Mouse (Mus musculus): ENCODE results near the gene Lmbr1l. TPM values are rescaled to one million over a fixed set of nuclear protein-coding genes. Genes with fewer than 3 reads are reported as not detected.
"Not testable (repeated sequence)": the region's sequence is repeated elsewhere in the genome, so short reads cannot be mapped to it uniquely, and the experiment has no call there.

The Lmbr1l gene
- total RNA-seq, 4 experiments from 2014 or later = 12.3 to 33.2 (median 27.8) TPM

- peak; percentile 87 for DNase-seq
Observed at GRCm38 (mm10) chr15:98934217-98934839, 16.3 kb upstream of the Lmbr1l start, which contains the start of gene Tuba1b. TSS of gene Tuba1b (minus strand) at chr15:98934565.

- DNase-seq = peak; percentile 93
Observed at GRCm38 (mm10) chr15:98933833-98934216, 15.8 kb upstream of the Lmbr1l start.

- DNase-seq = not testable (repeated sequence)
Observed at GRCm38 (mm10) chr15:98933004-98933671, 15.1 kb upstream of the Lmbr1l start.

- no peak for DNase-seq
Observed at GRCm38 (mm10) chr15:98930998-98931397, 13.0 kb upstream of the Lmbr1l start.

GRCm38 (mm10) chr15:98930017-98930734 is 12.1 kb upstream of the Lmbr1l start:
- DNase-seq = no peak

GRCm38 (mm10) chr15:98928598-98929240 is 10.7 kb upstream of the Lmbr1l start:
- peak; percentile 67 for DNase-seq

- DNase-seq = no peak
Observed at GRCm38 (mm10) chr15:98927566-98927965, 9.5 kb upstream of the Lmbr1l start.

GRCm38 (mm10) chr15:98924682-98925081 is 6.7 kb upstream of the Lmbr1l start:
- no peak for DNase-seq

GRCm38 (mm10) chr15:98923031-98923537 is 5.1 kb upstream of the Lmbr1l start:
- DNase-seq = no peak

GRCm38 (mm10) chr15:98922581-98922980 is 4.5 kb upstream of the Lmbr1l start:
- no peak for DNase-seq

- DNase-seq = no peak
Observed at GRCm38 (mm10) chr15:98921510-98921909, 3.5 kb upstream of the Lmbr1l start.

GRCm38 (mm10) chr15:98918499-98918895 is 466 bp upstream of the Lmbr1l start:
- not testable (repeated sequence) for DNase-seq

GRCm38 (mm10) chr15:98917091-98917490 is 940 bp downstream of the Lmbr1l start:
- DNase-seq = no peak

- DNase-seq = no peak
Observed at GRCm38 (mm10) chr15:98916016-98916415, 2.0 kb downstream of the Lmbr1l start.

- no peak for DNase-seq
Observed at GRCm38 (mm10) chr15:98914903-98915302, 3.1 kb downstream of the Lmbr1l start.

GRCm38 (mm10) chr15:98904692-98905091 is 13.3 kb downstream of the Lmbr1l start:
- DNase-seq = no peak

- DNase-seq = no peak
Observed at GRCm38 (mm10) chr15:98902600-98902999, 15.4 kb downstream of the Lmbr1l start.

GRCm38 (mm10) chr15:98901530-98901929 is 16.5 kb downstream of the Lmbr1l start:
- DNase-seq = no peak

GRCm38 (mm10) chr15:98897928-98898800 is 19.9 kb downstream of the Lmbr1l start, which contains the start of gene Dhh:
TSS of gene Dhh (minus strand) at chr15:98898540.
- no peak for DNase-seq

GRCm38 (mm10) chr15:98897495-98897894 is 20.5 kb downstream of the Lmbr1l start:
- DNase-seq = no peak

All from adrenal gland, adult 8-10 months (tissue).